Mouse (Mus musculus) urinary bladder, adult 2 months (tissue): Measurements from ENCODE around the gene Nudt16l1. TPM values are rescaled to one million over a fixed set of nuclear protein-coding genes. Genes with fewer than 3 reads are reported as not detected.
A peak's percentile ranks its signal among the peaks of the same experiment; 100 is the strongest.

Experiments used
- DNase-seq: peaks from one replicate; pipeline ENCODE4 v3.0.0; 2022; ENCODE audit warnings: low spot score
- polyA plus RNA-seq: library from polyadenylated mRNA; depleted of rRNA; stranded (reverse); fragments of >200 nt; gene quantifications from 2 replicates; pipeline ENCODE4 v1.2.3, GENCODE M21; 2012

Nudt16l1 gene
- polyA plus RNA-seq, 1 experiment: 64.6 TPM

- DNase-seq: peak; percentile 56
Observed at GRCm38 (mm10) chr16:4913783-4914735, 24.5 kb upstream of the Nudt16l1 start.

GRCm38 (mm10) chr16:4915931-4916330 is 22.6 kb upstream of the Nudt16l1 start:
- DNase-seq: no peak

- DNase-seq: no peak
Observed at GRCm38 (mm10) chr16:4916608-4917007, 22.0 kb upstream of the Nudt16l1 start.

GRCm38 (mm10) chr16:4920556-4920955 is 18.0 kb upstream of the Nudt16l1 start:
- no peak for DNase-seq

- DNase-seq: no peak
Observed at GRCm38 (mm10) chr16:4922481-4922880, 16.1 kb upstream of the Nudt16l1 start.

- no peak for DNase-seq
Observed at GRCm38 (mm10) chr16:4923996-4924395, 14.6 kb upstream of the Nudt16l1 start.

GRCm38 (mm10) chr16:4927967-4928366 is 10.6 kb upstream of the Nudt16l1 start:
- no peak for DNase-seq

- no peak for DNase-seq
Observed at GRCm38 (mm10) chr16:4928474-4928873, 10.1 kb upstream of the Nudt16l1 start.

- no peak for DNase-seq
Observed at GRCm38 (mm10) chr16:4932429-4932828, 6.1 kb upstream of the Nudt16l1 start.

- no peak for DNase-seq
Observed at GRCm38 (mm10) chr16:4935430-4935829, 3.1 kb upstream of the Nudt16l1 start.

GRCm38 (mm10) chr16:4935931-4936703 is 2.4 kb upstream of the Nudt16l1 start:
- DNase-seq: no peak

- DNase-seq: no peak
Observed at GRCm38 (mm10) chr16:4937351-4938190, 990 bp upstream of the Nudt16l1 start.

- DNase-seq: peak; percentile 86
Observed at GRCm38 (mm10) chr16:4938989-4939388, 428 bp downstream of the Nudt16l1 start.

- DNase-seq: no peak
Observed at GRCm38 (mm10) chr16:4939412-4939811, 851 bp downstream of the Nudt16l1 start.

GRCm38 (mm10) chr16:4940311-4940850 is 1.8 kb downstream of the Nudt16l1 start:
- DNase-seq: no peak

GRCm38 (mm10) chr16:4941016-4941415 is 2.5 kb downstream of the Nudt16l1 start:
- DNase-seq: no peak

GRCm38 (mm10) chr16:4942868-4943267 is 4.3 kb downstream of the Nudt16l1 start:
- no peak for DNase-seq

- no peak for DNase-seq
Observed at GRCm38 (mm10) chr16:4943431-4943830, 4.9 kb downstream of the Nudt16l1 start.

- DNase-seq: no peak
Observed at GRCm38 (mm10) chr16:4945415-4945814, 6.9 kb downstream of the Nudt16l1 start.

- DNase-seq: no peak
Observed at GRCm38 (mm10) chr16:4946155-4946554, 7.6 kb downstream of the Nudt16l1 start.

GRCm38 (mm10) chr16:4947378-4947777 is 8.8 kb downstream of the Nudt16l1 start:
- DNase-seq: no peak
